Mouse (Mus musculus): ENCODE data around the gene Slc6a19. TPM values are rescaled to one million over a fixed set of nuclear protein-coding genes. Genes with fewer than 3 reads are reported as not detected.

The Slc6a19 gene
- polyA plus RNA-seq, 1 experiment, result 0.16 TPM

GRCm38 (mm10) chr13:73718225-73718624 lies 13.6 kb upstream of the Slc6a19 start:
- Histone ChIP-seq H3K9me3 (replicated peaks; ENCODE audit: control insufficient read depth, insufficient read depth, low read length, poor library complexity, severe bottlenecking) (no peaks in the 10 kb centered on the region), H3K36me3 (ENCODE audit: control insufficient read depth, insufficient read depth, low read length, poor library complexity, severe bottlenecking) (no peaks in the 10 kb centered on the region), H3K27me3 (ENCODE audit: control insufficient read depth, insufficient read depth, low read length, poor library complexity, severe bottlenecking) (no peaks in the 10 kb centered on the region), H3K9ac (ENCODE audit: low read depth, poor library complexity, severe bottlenecking) (no peak overlapping the region), H3K27ac (ENCODE audit: insufficient read depth, low read length) (no peak overlapping the region), H3K4me1 (ENCODE audit: control insufficient read depth, insufficient read depth, low read length) (no peaks in the 10 kb centered on the region), H3K4me3 (ENCODE audit: low read depth, low read length) (no peak overlapping the region)
- TF ChIP-seq CTCF (IDR thresholded peaks at IDR 0.05; ENCODE audit: low read depth, low read length) (no peak), EP300 (IDR thresholded peaks at IDR 0.05; ENCODE audit: insufficient read depth, low read depth, low read length) (no peak), POLR2A (IDR thresholded peaks at IDR 0.05; ENCODE audit: insufficient read depth, low read length) (no peak)

- Histone ChIP-seq H3K4me3 (ENCODE audit: low read depth, low read length) (no peak overlapping the region), H3K9me3 (replicated peaks; ENCODE audit: control insufficient read depth, insufficient read depth, low read length, poor library complexity, severe bottlenecking) (no peaks in the 10 kb centered on the region), H3K36me3 (ENCODE audit: control insufficient read depth, insufficient read depth, low read length, poor library complexity, severe bottlenecking) (no peaks in the 10 kb centered on the region), H3K9ac (ENCODE audit: low read depth, poor library complexity, severe bottlenecking) (no peak overlapping the region), H3K27ac (ENCODE audit: insufficient read depth, low read length) (no peak overlapping the region), H3K4me1 (ENCODE audit: control insufficient read depth, insufficient read depth, low read length) (no peaks in the 10 kb centered on the region), H3K27me3 (ENCODE audit: control insufficient read depth, insufficient read depth, low read length, poor library complexity, severe bottlenecking) (no peaks in the 10 kb centered on the region)
- TF ChIP-seq POLR2A (IDR thresholded peaks at IDR 0.05; ENCODE audit: insufficient read depth, low read length) (no peak), CTCF (IDR thresholded peaks at IDR 0.05; ENCODE audit: low read depth, low read length) (peak; percentile 30), EP300 (IDR thresholded peaks at IDR 0.05; ENCODE audit: insufficient read depth, low read depth, low read length) (no peak)
These were observed 9.4 kb upstream of the Slc6a19 start for GRCm38 (mm10) chr13:73714020-73714419.

- no peak overlapping the region for H3K27ac ChIP-seq (ENCODE audit: insufficient read depth, low read length)
- no peaks in the 10 kb centered on the region for H3K27me3 ChIP-seq (ENCODE audit: control insufficient read depth, insufficient read depth, low read length, poor library complexity, severe bottlenecking)
- no peaks in the 10 kb centered on the region for H3K36me3 ChIP-seq (ENCODE audit: control insufficient read depth, insufficient read depth, low read length, poor library complexity, severe bottlenecking)
- no peak overlapping the region for H3K9ac ChIP-seq (ENCODE audit: low read depth, poor library complexity, severe bottlenecking)
- no peaks in the 10 kb centered on the region for H3K9me3 ChIP-seq (replicated peaks; ENCODE audit: control insufficient read depth, insufficient read depth, low read length, poor library complexity, severe bottlenecking)
- H3K4me3 ChIP-seq (ENCODE audit: low read depth, low read length), result no peak overlapping the region
- no peak for TF ChIP-seq POLR2A (IDR thresholded peaks at IDR 0.05; ENCODE audit: insufficient read depth, low read length)
- TF ChIP-seq CTCF (IDR thresholded peaks at IDR 0.05; ENCODE audit: low read depth, low read length), result no peak
- TF ChIP-seq EP300 (IDR thresholded peaks at IDR 0.05; ENCODE audit: insufficient read depth, low read depth, low read length), result no peak
- no peaks in the 10 kb centered on the region for H3K4me1 ChIP-seq (ENCODE audit: control insufficient read depth, insufficient read depth, low read length)
These were observed 8.5 kb upstream of the Slc6a19 start for GRCm38 (mm10) chr13:73713204-73713603.

DNA sequence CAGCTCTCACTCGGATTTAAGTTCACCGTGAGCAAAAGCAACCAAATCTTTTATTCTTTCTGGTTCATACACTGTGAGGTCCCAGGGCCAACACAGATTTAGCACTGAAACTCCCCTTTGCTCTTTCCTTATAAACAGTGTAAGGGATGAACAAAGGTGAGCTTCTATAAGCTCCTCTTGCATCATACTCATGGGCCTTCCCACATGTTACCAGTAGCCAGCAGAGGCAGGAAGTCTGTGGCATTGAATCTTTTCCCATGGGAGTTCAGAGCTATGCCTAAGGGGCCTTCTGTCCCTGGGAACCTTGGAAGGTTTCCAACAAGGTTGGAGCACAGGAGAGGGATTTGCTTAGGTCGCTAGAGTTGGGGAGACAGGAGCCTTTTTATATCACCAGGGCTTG lies 7.6 kb upstream of the Slc6a19 start:
- H3K9me3 ChIP-seq (replicated peaks; ENCODE audit: control insufficient read depth, insufficient read depth, low read length, poor library complexity, severe bottlenecking), result no peaks in the 10 kb centered on the region
- TF ChIP-seq EP300 (IDR thresholded peaks at IDR 0.05; ENCODE audit: insufficient read depth, low read depth, low read length) (no peak), CTCF (IDR thresholded peaks at IDR 0.05; ENCODE audit: low read depth, low read length) (no peak), POLR2A (IDR thresholded peaks at IDR 0.05; ENCODE audit: insufficient read depth, low read length) (no peak)
- no peaks in the 10 kb centered on the region for H3K4me1 ChIP-seq (ENCODE audit: control insufficient read depth, insufficient read depth, low read length)
- no peaks in the 10 kb centered on the region for H3K27me3 ChIP-seq (ENCODE audit: control insufficient read depth, insufficient read depth, low read length, poor library complexity, severe bottlenecking)
- H3K9ac ChIP-seq (ENCODE audit: low read depth, poor library complexity, severe bottlenecking), result no peak overlapping the region
- no peak overlapping the region for H3K27ac ChIP-seq (ENCODE audit: insufficient read depth, low read length)
- no peaks in the 10 kb centered on the region for H3K36me3 ChIP-seq (ENCODE audit: control insufficient read depth, insufficient read depth, low read length, poor library complexity, severe bottlenecking)
- no peak overlapping the region for H3K4me3 ChIP-seq (ENCODE audit: low read depth, low read length)

DNA sequence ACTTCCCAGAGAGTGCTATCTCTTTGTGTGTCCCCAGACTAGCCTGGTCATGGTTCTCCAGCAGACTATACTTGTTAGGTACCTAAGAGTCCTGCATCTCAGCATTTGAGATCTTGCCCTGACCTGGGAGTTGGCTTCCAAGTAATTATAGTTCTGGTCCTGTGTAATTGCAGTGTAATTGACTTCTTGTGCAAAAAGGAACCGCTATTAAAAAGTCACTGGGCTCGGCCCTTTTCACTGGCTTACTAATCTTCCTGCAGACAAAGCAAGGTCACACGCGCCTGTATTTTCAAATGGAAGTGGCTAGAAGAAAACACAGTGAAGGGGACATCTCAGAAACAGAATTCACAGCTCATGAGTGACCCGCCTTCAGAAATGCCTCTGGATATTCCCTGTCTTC lies 7.1 kb upstream of the Slc6a19 start:
- TF ChIP-seq CTCF (IDR thresholded peaks at IDR 0.05; ENCODE audit: low read depth, low read length) (no peak), POLR2A (IDR thresholded peaks at IDR 0.05; ENCODE audit: insufficient read depth, low read length) (no peak)

DNA sequence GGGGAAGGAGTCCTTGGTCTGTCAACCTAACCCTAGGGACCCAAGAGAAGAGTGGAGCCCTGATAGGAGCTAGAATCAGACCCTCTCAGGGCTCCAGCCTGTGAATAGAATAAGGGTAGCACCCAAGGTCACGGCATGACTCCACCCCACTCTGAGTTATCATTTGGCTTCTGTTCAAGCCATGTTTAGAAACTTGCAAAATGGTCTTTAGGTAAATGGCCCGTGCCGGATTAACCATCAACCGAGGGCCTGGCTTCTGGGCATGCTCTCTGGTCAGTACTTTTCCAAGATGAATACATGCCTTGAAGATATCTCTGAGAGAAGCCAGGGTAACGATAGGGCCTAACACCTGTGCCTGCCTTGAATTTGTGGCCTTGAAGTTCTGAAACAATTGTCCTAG lies 6.6 kb upstream of the Slc6a19 start:
- H3K27me3 ChIP-seq (ENCODE audit: control insufficient read depth, insufficient read depth, low read length, poor library complexity, severe bottlenecking), result no peaks in the 10 kb centered on the region; the same call in 1 of the 2 replicates
- no peaks in the 10 kb centered on the region for H3K9me3 ChIP-seq (replicated peaks; ENCODE audit: control insufficient read depth, insufficient read depth, low read length, poor library complexity, severe bottlenecking)
- H3K4me3 ChIP-seq (ENCODE audit: low read depth, low read length), result no peak overlapping the region
- no peak overlapping the region for H3K9ac ChIP-seq (ENCODE audit: low read depth, poor library complexity, severe bottlenecking)
- no peak overlapping the region for H3K27ac ChIP-seq (ENCODE audit: insufficient read depth, low read length)
- H3K36me3 ChIP-seq (ENCODE audit: control insufficient read depth, insufficient read depth, low read length, poor library complexity, severe bottlenecking), result no peaks in the 10 kb centered on the region
- TF ChIP-seq POLR2A (IDR thresholded peaks at IDR 0.05; ENCODE audit: insufficient read depth, low read length) (no peak), EP300 (IDR thresholded peaks at IDR 0.05; ENCODE audit: insufficient read depth, low read depth, low read length) (no peak), CTCF (IDR thresholded peaks at IDR 0.05; ENCODE audit: low read depth, low read length) (no peak)
- H3K4me1 ChIP-seq (ENCODE audit: control insufficient read depth, insufficient read depth, low read length), result no peaks in the 10 kb centered on the region

More for the DNA sequence above, 7.1 kb upstream of the Slc6a19 start:
- Histone ChIP-seq H3K27ac (ENCODE audit: insufficient read depth, low read length) (no peak overlapping the region), H3K4me3 (ENCODE audit: low read depth, low read length) (no peak overlapping the region), H3K9me3 (replicated peaks; ENCODE audit: control insufficient read depth, insufficient read depth, low read length, poor library complexity, severe bottlenecking) (no peaks in the 10 kb centered on the region), H3K36me3 (ENCODE audit: control insufficient read depth, insufficient read depth, low read length, poor library complexity, severe bottlenecking) (no peaks in the 10 kb centered on the region), H3K9ac (ENCODE audit: low read depth, poor library complexity, severe bottlenecking) (no peak overlapping the region), H3K4me1 (ENCODE audit: control insufficient read depth, insufficient read depth, low read length) (no peaks in the 10 kb centered on the region), H3K27me3 (ENCODE audit: control insufficient read depth, insufficient read depth, low read length, poor library complexity, severe bottlenecking) (no peaks in the 10 kb centered on the region)

Data from ES-Bruce4 (cell line).